ENCODE assay signal across 11 mouse cellular contexts in the genomic region with DNA sequence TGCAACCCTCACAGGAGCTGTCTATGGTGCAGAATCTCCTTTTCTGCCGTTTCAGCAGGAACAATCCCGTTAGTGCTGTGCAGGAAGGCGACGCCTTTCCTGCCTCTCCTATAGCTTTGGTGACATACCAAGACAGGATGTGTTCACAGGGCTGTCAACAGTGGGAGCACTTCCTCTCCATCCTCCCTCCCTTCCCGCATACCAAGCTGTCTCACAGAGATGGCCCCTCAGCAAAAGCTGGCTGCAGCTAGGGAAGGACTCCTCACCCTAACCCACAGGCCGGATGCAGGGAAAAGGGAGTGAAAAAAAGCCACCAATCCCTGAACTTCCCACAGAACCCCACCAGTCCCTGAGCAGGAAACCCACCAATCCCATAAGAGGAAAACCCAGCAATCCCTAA. TPM values are rescaled to one million over a fixed set of nuclear protein-coding genes. Genes with fewer than 3 reads are reported as not detected.
DNase-seq lines count a peak whose midpoint lies in the region; ATAC-seq and TF ChIP-seq lines count a peak whose summit lies in the region.
"Had no signal": no experiment of that assay in that cellular context is flagged by ENCODE, and none has a peak within 500 bp of the region (broad histone marks: within the 10 kb centered on the region; RNA-seq: fewer than 3 reads in every experiment).

No protein-coding gene starts in this region.

- H3K4me2 ChIP-seq in embryonic facial prominence, embryonic 11.5 days (ENCODE audit: low read depth, low read length) = no peak overlapping the region
- no peak overlapping the region for H3K4me2 ChIP-seq in intestine, postnatal 0 days (replicated peaks; ENCODE audit: low read depth)
- no peak overlapping the region for H3K4me2 ChIP-seq in forebrain, embryonic 16.5 days (ENCODE audit: low read length)

- H3K27me3 ChIP-seq in embryonic facial prominence, embryonic 11.5 days (ENCODE audit: control insufficient read depth, insufficient read depth, low read length) = no peaks in the 10 kb centered on the region
- H3K27me3 ChIP-seq in intestine, postnatal 0 days (replicated peaks; ENCODE audit: control insufficient read depth, insufficient read depth, low read length) = no peaks in the 10 kb centered on the region
- H3K27me3 ChIP-seq in forebrain, embryonic 16.5 days (replicated peaks; ENCODE audit: control insufficient read depth, insufficient read depth, low read length) = no peaks in the 10 kb centered on the region

- H3K9ac ChIP-seq in embryonic facial prominence, embryonic 11.5 days (replicated peaks; ENCODE audit: low read length) = no peak overlapping the region
- no peak overlapping the region for H3K9ac ChIP-seq in intestine, postnatal 0 days (ENCODE audit: low read depth, low read length)
- no peak overlapping the region for H3K9ac ChIP-seq in forebrain, embryonic 16.5 days (replicated peaks; ENCODE audit: low read depth, low read length)

- H3K9me3 ChIP-seq in embryonic facial prominence, embryonic 11.5 days (replicated peaks; ENCODE audit: control insufficient read depth, low read length) = no peaks in the 10 kb centered on the region
- no peaks in the 10 kb centered on the region for H3K9me3 ChIP-seq in intestine, postnatal 0 days (ENCODE audit: control insufficient read depth)
- H3K9me3 ChIP-seq in forebrain, embryonic 16.5 days (ENCODE audit: control insufficient read depth, low read length) = no peaks in the 10 kb centered on the region

- 39% methylated on average over 6 of the region's 6 CpGs for WGBS in embryonic facial prominence, embryonic 11.5 days
- 50% methylated on average over 6 of the region's 6 CpGs for WGBS in intestine, postnatal 0 days
- 53% methylated on average over 6 of the region's 6 CpGs for WGBS in forebrain, embryonic 16.5 days

- no peak overlapping the region for H3K27ac ChIP-seq in embryonic facial prominence, embryonic 11.5 days (replicated peaks; ENCODE audit: low read depth, low read length)
- no peak overlapping the region for H3K27ac ChIP-seq in intestine, postnatal 0 days (ENCODE audit: low read depth, low read length)
- no peak overlapping the region for H3K27ac ChIP-seq in forebrain, embryonic 16.5 days (ENCODE audit: low read length)

- no peak for ATAC-seq in embryonic facial prominence, embryonic 11.5 days (replicated peaks; ENCODE audit: insufficient number of reproducible peaks, low FRiP score, low TSS enrichment, low read depth)
- ATAC-seq in intestine, postnatal 0 days = 0 out of 2 replicates have a peak, but pooled peaks have one; percentile 10
- ATAC-seq in forebrain, embryonic 16.5 days = no peak

- H3K4me1 ChIP-seq in embryonic facial prominence, embryonic 11.5 days (ENCODE audit: control insufficient read depth, insufficient read depth, low read length) = no peaks in the 10 kb centered on the region
- no peaks in the 10 kb centered on the region for H3K4me1 ChIP-seq in intestine, postnatal 0 days (replicated peaks; ENCODE audit: control insufficient read depth, insufficient read depth, low read length)
- H3K4me1 ChIP-seq in forebrain, embryonic 16.5 days (replicated peaks; ENCODE audit: control insufficient read depth, insufficient read depth, low read length) = no peaks in the 10 kb centered on the region

- no peaks in the 10 kb centered on the region for H3K36me3 ChIP-seq in embryonic facial prominence, embryonic 11.5 days (replicated peaks; ENCODE audit: control insufficient read depth, insufficient read depth, low read depth, low read length)
- no peaks in the 10 kb centered on the region for H3K36me3 ChIP-seq in intestine, postnatal 0 days (ENCODE audit: control insufficient read depth, insufficient read depth)
- H3K36me3 ChIP-seq in forebrain, embryonic 16.5 days (ENCODE audit: control insufficient read depth, insufficient read depth) = no peaks in the 10 kb centered on the region

- no peak overlapping the region for H3K4me3 ChIP-seq in embryonic facial prominence, embryonic 11.5 days (ENCODE audit: low read depth, low read length)
- H3K4me3 ChIP-seq in intestine, postnatal 0 days (ENCODE audit: low read depth, low read length) = no peak overlapping the region
- H3K4me3 ChIP-seq in forebrain, embryonic 16.5 days (replicated peaks; ENCODE audit: low read length) = no peak overlapping the region

- TF ChIP-seq CTCF in intestine, postnatal 0 days (IDR thresholded peaks at IDR 0.05; ENCODE audit: low read depth) = no peak

- DNase-seq in adrenal gland, postnatal 14 days = peak; percentile 14
- no peak for DNase-seq in adrenal gland, adult 18-20 months (ENCODE audit: low spot score in 2 of 2)
- peak; percentile 3 for DNase-seq in embryonic facial prominence, embryonic 11.5 days (ENCODE audit: low spot score)
- DNase-seq in lung, postnatal 10 days = peak; percentile 59
- no peak for DNase-seq in gastrocnemius, adult 8-10 months (ENCODE audit: low spot score in 2 of 2)
- no peak for DNase-seq in retina, postnatal 1 day
- DNase-seq: B cell, adult 2 months; spleen, adult 18-20 months had no signal

RNA-seq across cellular contexts. Expression of a gene that starts 4.8 kb away (rescaled TPM):
- not detected in 2 replicates for total RNA-seq in adrenal gland, postnatal 14 days (2021)
- total RNA-seq in adrenal gland, adult 18-20 months (2021) = not detected
- polyA plus RNA-seq in embryonic facial prominence, embryonic 11.5 days (2014; fragmentation: Nextera tagmentation; extraction: Ambion mirVana) = not detected in 2 replicates
- polyA plus RNA-seq in intestine, postnatal 0 days (2015; fragmentation: Nextera tagmentation; extraction: Ambion mirVana) = not detected in 2 replicates
- not detected in 2 replicates for polyA plus RNA-seq in forebrain, embryonic 16.5 days (2015; fragmentation: Nextera tagmentation; extraction: Ambion mirVana)
- total RNA-seq in gastrocnemius, adult 8-10 months (2022) = not detected
- polyA plus RNA-seq: hindbrain, embryonic 11.5 days had no signal

Comparison
In these comparisons a context has a peak if more than half of its experiments do, and no peak if none do; other contexts are left out.
1. DNase-seq: peak in adrenal gland, postnatal 14 days (single experiment), embryonic facial prominence, embryonic 11.5 days (single experiment) and lung, postnatal 10 days (single experiment); none in adrenal gland, adult 18-20 months (0 of 2), gastrocnemius, adult 8-10 months (0 of 2) and retina, postnatal 1 day (single experiment).